Mouse (Mus musculus): Measurements from ENCODE around the gene Hoxb3. TPM values are rescaled to one million over a fixed set of nuclear protein-coding genes. Genes with fewer than 3 reads are reported as not detected.

The Hoxb3 gene
- total RNA-seq, 2 experiments from 2014 or later: 0.76 to 0.79 TPM

GRCm38 (mm10) chr11:96287411-96287810 is 35.7 kb upstream of the Hoxb3 start:
- DNase-seq: no peak
- intact Hi-C loops (cut with DNase I): no loop called here

- intact Hi-C loops (cut with DNase I): no loop called here
- no peak for DNase-seq
Observed at GRCm38 (mm10) chr11:96288455-96289221, 34.5 kb upstream of the Hoxb3 start.

GRCm38 (mm10) chr11:96289293-96289692 is 33.8 kb upstream of the Hoxb3 start:
- no peak for DNase-seq
- intact Hi-C loops (cut with DNase I): no loop called here

- intact Hi-C loops (cut with DNase I): loop anchor here (5.0 kb wide), 1 partner anchor 283 kb away; the partner anchor contains the start of gene Igf2bp1
- DNase-seq: no peak
Observed at GRCm38 (mm10) chr11:96289837-96290236, 33.3 kb upstream of the Hoxb3 start.

- intact Hi-C loops (cut with DNase I): loop anchor here (5.0 kb wide), 1 partner anchor 284 kb away; the partner anchor contains the start of gene Igf2bp1
- no peak for DNase-seq
Observed at GRCm38 (mm10) chr11:96290705-96291355, 32.3 kb upstream of the Hoxb3 start.

GRCm38 (mm10) chr11:96291681-96292564 is 31.2 kb upstream of the Hoxb3 start, which contains the start of gene Hoxb6:
Hoxb6 (plus strand) TSS chr11:96292476.
- intact Hi-C loops (cut with DNase I): loop anchor here (5.0 kb wide), 1 partner anchor 285 kb away; the partner anchor contains the start of gene Igf2bp1
- no peak for DNase-seq

- intact Hi-C loops (cut with DNase I): loop anchor here (5.0 kb wide), 1 partner anchor 285 kb away; the partner anchor contains the start of gene Igf2bp1
- no peak for DNase-seq
Observed at GRCm38 (mm10) chr11:96292565-96293301, 30.4 kb upstream of the Hoxb3 start.

GRCm38 (mm10) chr11:96293302-96293921 is 29.7 kb upstream of the Hoxb3 start:
- intact Hi-C loops (cut with DNase I): loop anchor here (5.0 kb wide), 1 partner anchor 286 kb away; the partner anchor contains the start of gene Igf2bp1

GRCm38 (mm10) chr11:96294245-96295091 is 28.7 kb upstream of the Hoxb3 start:
- intact Hi-C loops (cut with DNase I): loop anchor here (5.0 kb wide), 1 partner anchor 287 kb away; the partner anchor contains the start of gene Igf2bp1
- peak; percentile 68 to 81 for DNase-seq

More at GRCm38 (mm10) chr11:96293302-96293921, 29.7 kb upstream of the Hoxb3 start:
- no peak for DNase-seq

GRCm38 (mm10) chr11:96295092-96295835 is 27.9 kb upstream of the Hoxb3 start:
- DNase-seq: no peak
- intact Hi-C loops (cut with DNase I): no loop called here

GRCm38 (mm10) chr11:96296997-96297396 is 26.1 kb upstream of the Hoxb3 start:
- DNase-seq: no peak
- intact Hi-C loops (cut with DNase I): no loop called here

GRCm38 (mm10) chr11:96297428-96297827 is 25.7 kb upstream of the Hoxb3 start:
- intact Hi-C loops (cut with DNase I): no loop called here
- DNase-seq: no peak

GRCm38 (mm10) chr11:96297968-96298635 is 25.0 kb upstream of the Hoxb3 start:
- intact Hi-C loops (cut with DNase I): no loop called here

GRCm38 (mm10) chr11:96298895-96299667 is 24.0 kb upstream of the Hoxb3 start:
- DNase-seq: no peak
- intact Hi-C loops (cut with DNase I): no loop called here

More at GRCm38 (mm10) chr11:96297968-96298635, 25.0 kb upstream of the Hoxb3 start:
- DNase-seq: no peak

GRCm38 (mm10) chr11:96299781-96300180 is 23.3 kb upstream of the Hoxb3 start:
- intact Hi-C loops (cut with DNase I): loop anchor here (5.0 kb wide), 3 partner anchors 253 to 563 kb away; no protein-coding TSS in a partner anchor
- DNase-seq: no peak
